Mouse (Mus musculus): Measurements from ENCODE around the gene Serac1. TPM values are rescaled to one million over a fixed set of nuclear protein-coding genes. Genes with fewer than 3 reads are reported as not detected.
"Not testable (repeated sequence)": the region's sequence is repeated elsewhere in the genome, so short reads cannot be mapped to it uniquely, and the experiment has no call there.

Gene Serac1
- total RNA-seq, 2 experiments from 2014 or later = 16.1 to 21.3 TPM

DNA sequence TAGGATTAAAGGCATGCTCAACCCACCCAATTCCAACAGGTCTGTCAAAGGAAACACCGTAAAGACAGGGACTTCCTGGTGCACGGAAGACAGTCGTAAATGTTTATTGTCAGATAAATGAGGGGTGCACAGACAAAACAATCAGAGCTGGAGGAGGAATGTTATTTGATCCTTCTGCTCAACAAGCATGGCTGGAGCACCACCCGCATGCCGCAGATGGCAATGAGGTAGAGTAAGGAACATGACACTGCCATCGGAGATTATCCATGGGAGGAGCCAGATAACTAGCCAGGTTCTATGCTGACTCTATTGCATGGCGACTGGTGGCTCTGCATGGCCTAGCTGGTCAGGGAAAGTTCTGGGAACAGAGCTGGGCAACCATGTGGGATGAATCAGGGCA, 6.1 kb downstream of the Serac1 start:
- no peak for DNase-seq (ENCODE audit: low spot score in 2 of 2)
- intact Hi-C loops (cut with DNase I) = no loop called here

GRCm38 (mm10) chr17:6069866-6070265, 9.7 kb downstream of the Serac1 start:
- intact Hi-C loops (cut with DNase I) = no loop called here
- no peak for DNase-seq (ENCODE audit: low spot score in 2 of 2)

DNA sequence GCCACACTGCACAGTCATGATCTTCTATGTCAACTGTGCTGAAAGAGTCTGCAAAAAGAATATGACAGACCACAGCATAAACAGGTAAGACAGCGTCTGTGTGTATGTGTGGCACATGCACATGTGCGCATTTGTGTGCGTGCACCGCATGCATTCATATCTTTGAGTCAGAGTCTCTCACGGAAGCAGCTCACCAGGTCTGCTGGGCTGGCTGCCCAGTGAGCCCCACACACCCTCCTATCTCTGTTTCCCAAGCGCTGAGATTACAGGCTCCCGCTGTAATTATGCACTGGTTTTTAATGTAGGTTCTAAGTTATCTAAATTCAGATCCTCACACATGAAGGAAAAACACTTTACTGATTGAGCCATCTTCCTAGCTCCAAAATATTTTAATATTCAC, 11.9 kb downstream of the Serac1 start:
- intact Hi-C loops (cut with DNase I) = no loop called here
- DNase-seq (ENCODE audit: low spot score in 2 of 2) = no peak

GRCm38 (mm10) chr17:6066021-6066420, 13.5 kb downstream of the Serac1 start:
- intact Hi-C loops (cut with DNase I) = no loop called here
- no peak for DNase-seq (ENCODE audit: low spot score in 2 of 2)

DNA sequence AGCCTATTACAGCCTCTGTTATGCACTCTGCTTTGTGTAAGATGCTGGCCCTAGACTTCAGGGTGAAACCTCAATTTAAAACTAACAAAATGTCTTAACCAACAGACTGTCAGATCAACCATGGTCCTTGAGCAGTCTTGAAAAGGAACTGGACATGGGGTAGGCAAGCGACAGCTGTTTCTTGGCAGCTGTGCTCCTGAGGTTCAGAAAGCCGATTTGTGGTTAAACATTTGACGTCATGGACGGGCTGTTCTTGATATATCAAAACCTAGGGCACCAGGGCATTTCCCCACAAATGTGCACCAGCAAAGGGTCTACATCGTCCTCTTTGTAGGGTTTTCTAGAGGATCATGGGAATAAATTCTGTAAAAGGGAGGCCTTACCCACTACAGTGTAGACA, 16.0 kb downstream of the Serac1 start:
- no peak for DNase-seq (ENCODE audit: low spot score in 2 of 2)
- intact Hi-C loops (cut with DNase I) = loop anchor here (5.0 kb wide), 1 partner anchor 606 kb away; no protein-coding TSS in a partner anchor

DNA sequence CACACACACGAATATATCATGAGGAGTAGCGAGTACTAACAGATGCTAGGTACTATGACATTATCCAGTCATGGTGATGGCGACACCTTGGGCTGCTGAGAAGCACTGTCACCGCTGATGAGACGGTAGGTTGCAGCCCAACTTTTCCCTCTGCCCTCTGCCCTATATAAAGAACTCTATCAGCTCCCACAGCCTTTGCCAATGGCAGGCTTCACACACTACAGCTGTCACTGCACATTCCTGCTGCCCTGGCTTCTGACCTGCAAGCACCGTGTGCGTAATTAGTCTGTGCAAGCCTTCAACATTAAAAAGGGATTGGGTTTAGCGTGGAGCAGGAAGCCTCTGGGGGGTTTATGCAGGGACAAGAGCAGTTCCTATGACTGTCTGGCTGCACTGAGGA, 16.7 kb downstream of the Serac1 start:
- DNase-seq (ENCODE audit: low spot score in 2 of 2) = no peak
- intact Hi-C loops (cut with DNase I) = loop anchor here (5.0 kb wide), 1 partner anchor 605 kb away; no protein-coding TSS in a partner anchor

DNA sequence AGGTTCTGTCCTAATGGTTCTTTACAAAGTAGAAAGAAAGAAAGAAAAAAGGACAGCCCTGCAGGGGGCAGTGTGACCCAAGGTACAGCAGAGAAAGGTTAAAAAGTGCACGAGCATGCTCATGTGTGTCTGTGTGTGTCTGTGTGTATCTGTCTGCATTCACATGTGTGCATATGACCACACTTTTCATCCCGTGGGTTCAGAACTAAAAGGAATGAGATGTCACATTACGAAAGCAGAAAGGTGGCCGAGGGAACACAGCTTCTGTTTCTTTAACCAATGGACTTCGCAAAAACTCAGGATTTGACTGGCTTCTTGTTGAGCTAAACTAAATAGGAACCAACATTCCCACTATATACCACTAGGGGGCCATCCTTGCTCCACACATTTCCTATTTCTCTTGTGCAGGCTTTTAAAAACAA, 24.6 kb downstream of the Serac1 start:
- no peak for DNase-seq (ENCODE audit: low spot score in 2 of 2)
- intact Hi-C loops (cut with DNase I) = no loop called here

DNA sequence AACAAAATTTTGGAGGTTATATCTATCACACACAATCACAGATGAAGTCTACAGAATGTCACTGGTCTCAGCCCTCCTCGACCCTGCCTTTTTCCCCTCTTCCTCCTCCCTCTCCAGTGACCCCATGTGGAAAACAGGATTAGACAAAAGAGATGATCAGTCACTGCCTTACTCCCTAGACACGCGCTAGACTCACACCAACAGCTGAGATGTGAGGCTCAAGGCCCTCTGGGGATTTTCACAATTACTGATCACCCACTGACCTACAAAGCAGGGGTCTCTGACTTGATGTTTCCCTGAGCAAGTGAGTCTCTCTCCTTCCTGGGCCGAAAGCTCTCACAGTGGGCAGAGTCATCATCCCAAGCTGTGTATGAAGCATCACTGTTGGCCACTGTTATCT, 26.7 kb downstream of the Serac1 start:
- intact Hi-C loops (cut with DNase I) = no loop called here
- DNase-seq (ENCODE audit: low spot score in 2 of 2) = no peak

DNA sequence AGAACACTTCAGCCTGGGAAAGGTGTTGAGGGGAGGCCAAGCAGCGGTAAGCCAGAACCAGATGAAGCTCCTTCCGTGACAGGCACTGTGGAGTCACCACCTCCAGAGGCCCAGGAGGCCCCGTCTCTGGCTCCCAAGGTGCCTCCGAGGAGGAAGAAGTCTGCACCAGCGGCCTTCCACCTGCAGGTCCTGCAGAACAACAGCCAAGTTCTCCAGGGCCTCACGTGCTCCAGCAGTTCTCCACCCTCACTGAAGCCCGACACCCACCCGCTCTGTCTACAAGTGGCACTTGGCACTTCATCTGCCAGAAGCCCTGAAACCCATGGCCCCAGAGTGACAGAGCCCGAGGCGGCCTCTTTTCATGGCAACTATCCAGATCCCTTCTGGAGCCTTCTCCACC, 42.0 kb downstream of the Serac1 start:
- intact Hi-C loops (cut with DNase I) = no loop called here
- no peak for DNase-seq (ENCODE audit: low spot score in 2 of 2)

DNA sequence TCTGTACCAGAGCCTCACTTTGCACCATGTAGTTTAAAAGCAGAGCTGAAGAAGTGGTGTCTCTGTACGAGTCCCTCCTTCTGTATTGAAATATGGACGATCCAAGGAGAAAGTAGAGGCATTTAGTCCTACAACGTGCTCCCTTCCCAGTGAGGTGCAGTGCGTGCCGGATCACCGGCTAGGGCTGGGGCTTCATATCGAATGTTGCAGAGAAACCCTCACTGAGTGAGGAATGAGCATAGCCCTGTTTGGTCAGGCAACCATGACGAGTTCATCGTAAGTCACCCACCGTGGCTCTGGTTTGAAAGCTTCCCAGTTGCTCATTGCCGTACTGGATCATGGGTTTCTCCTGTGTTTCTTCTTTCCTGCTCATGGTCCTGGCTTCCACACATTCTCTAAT, 42.7 kb downstream of the Serac1 start:
- intact Hi-C loops (cut with DNase I) = no loop called here
- no peak for DNase-seq (ENCODE audit: low spot score in 2 of 2)

- intact Hi-C loops (cut with DNase I) = no loop called here
- DNase-seq (ENCODE audit: low spot score in 2 of 2) = no peak
These were observed 43.1 kb downstream of the Serac1 start for GRCm38 (mm10) chr17:6036458-6036857.

DNA sequence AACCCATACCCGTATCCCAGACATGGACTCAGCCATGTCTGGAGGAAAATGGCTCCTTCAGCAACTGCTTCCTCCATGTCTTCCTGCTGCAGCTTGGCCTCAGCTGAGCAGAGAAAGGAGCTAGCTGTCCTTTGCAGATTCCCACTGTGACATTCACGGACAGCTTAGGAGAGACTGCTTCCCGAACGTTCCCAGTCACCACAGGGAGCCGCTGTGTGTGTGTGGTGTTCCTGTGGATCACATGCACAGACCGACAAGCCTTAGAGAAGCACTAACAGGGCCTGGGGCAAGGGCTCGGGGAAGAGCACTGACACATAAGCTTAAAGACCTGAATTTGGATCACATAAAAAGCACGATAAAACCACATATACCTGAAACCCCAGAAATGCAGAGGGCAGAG, 43.9 kb downstream of the Serac1 start:
- no peak for DNase-seq (ENCODE audit: low spot score in 2 of 2)
- intact Hi-C loops (cut with DNase I) = no loop called here

DNA sequence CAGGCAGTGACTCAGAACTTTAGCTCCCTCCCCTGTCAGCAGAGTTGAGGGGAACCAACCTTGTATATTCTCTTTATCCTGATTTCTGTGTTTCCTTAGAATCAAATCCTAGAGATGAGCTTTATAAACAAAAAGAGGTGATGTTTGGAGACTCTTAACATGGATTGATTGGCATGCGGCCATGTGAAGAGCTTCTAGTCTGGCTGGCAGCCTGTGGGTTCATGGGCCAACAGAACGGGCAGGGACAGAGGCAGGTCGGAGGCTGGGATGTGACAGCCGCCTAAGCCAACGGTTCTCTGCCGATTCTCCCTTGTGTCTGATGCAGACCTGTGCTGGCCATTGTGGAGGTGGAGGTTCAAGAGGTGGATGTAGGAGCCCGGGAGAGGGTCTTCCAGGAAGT, 53.7 kb downstream of the Serac1 start:
- intact Hi-C loops (cut with DNase I) = loop anchor here (5.0 kb wide), 1 partner anchor 234 kb away; no protein-coding TSS in a partner anchor
- no peak for DNase-seq (ENCODE audit: low spot score in 2 of 2)

GRCm38 (mm10) chr17:6021374-6021789, 58.2 kb downstream of the Serac1 start:
- DNase-seq (ENCODE audit: low spot score in 2 of 2); intact Hi-C loops (cut with DNase I): not testable (repeated sequence)

- intact Hi-C loops (cut with DNase I) = loop anchor here (1.0 kb wide), 1 partner anchor 79 kb away; the partner anchor contains the start of gene Synj2
- DNase-seq (ENCODE audit: low spot score in 2 of 2) = no peak
These were observed 58.9 kb downstream of the Serac1 start for GRCm38 (mm10) chr17:6020636-6021035.

- no peak for DNase-seq (ENCODE audit: low spot score in 2 of 2)
- intact Hi-C loops (cut with DNase I) = loop anchor here (1.0 kb wide), 1 partner anchor 78 kb away; the partner anchor contains the start of gene Synj2
These were observed 59.8 kb downstream of the Serac1 start for GRCm38 (mm10) chr17:6019776-6020175.

- DNase-seq (ENCODE audit: low spot score in 2 of 2) = no peak
- intact Hi-C loops (cut with DNase I) = no loop called here
These were observed 61.2 kb downstream of the Serac1 start for GRCm38 (mm10) chr17:6018348-6018747.

- no peak for DNase-seq (ENCODE audit: low spot score in 2 of 2)
- intact Hi-C loops (cut with DNase I) = no loop called here
These were observed 62.3 kb downstream of the Serac1 start for GRCm38 (mm10) chr17:6017268-6017667.

GRCm38 (mm10) chr17:6016213-6016780, 63.2 kb downstream of the Serac1 start:
- no peak for DNase-seq (ENCODE audit: low spot score in 2 of 2)
- intact Hi-C loops (cut with DNase I) = no loop called here

GRCm38 (mm10) chr17:6014985-6015384, 64.6 kb downstream of the Serac1 start:
- intact Hi-C loops (cut with DNase I) = no loop called here
- DNase-seq (ENCODE audit: low spot score in 2 of 2) = no peak

DNA sequence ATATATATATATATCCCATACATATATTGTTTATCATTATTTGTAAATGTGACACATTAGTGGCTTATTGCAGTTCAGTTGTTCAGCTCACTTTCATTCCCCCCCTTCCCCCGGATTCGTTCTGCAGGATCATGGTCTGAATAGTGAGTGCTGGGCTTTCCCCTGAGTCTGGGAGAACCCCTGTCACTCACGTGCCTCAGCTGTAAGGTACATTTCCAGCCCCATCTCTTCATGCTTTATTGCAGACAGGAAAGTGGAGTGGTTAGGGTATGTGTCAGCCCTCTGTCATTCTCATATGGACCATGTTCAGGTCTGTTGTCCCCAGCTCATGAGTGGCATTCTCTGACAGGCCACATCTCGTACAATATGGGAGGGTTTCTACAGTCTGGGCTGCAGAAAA, 66.5 kb downstream of the Serac1 start:
- DNase-seq (ENCODE audit: low spot score in 2 of 2) = no peak

GRCm38 (mm10) chr17:6009606-6010005, 69.9 kb downstream of the Serac1 start:
- intact Hi-C loops (cut with DNase I) = no loop called here
- DNase-seq (ENCODE audit: low spot score in 2 of 2) = no peak

More for the DNA sequence above, 66.5 kb downstream of the Serac1 start:
- intact Hi-C loops (cut with DNase I) = no loop called here

Data from left cerebral cortex, postnatal 36 days (tissue).